Mouse (Mus musculus): ENCODE measurements at regions not wholly inside any gene's neighbourhood (a gene's known extent, or its start where the extent isn't known, plus 50 kb on each side); places are given as distances from the start of the nearest gene placed in this dataset.

GRCm38 (mm10) chr16:77394054-77394716, 207.7 kb downstream of the Gm11146 start:
- no peak for DNase-seq

GRCm38 (mm10) chr16:77393470-77393869, 208.4 kb downstream of the Gm11146 start:
- no peak for DNase-seq

GRCm38 (mm10) chr16:77392205-77392604, 209.7 kb downstream of the Gm11146 start:
- no peak for DNase-seq

- no peak for DNase-seq
Measured at GRCm38 (mm10) chr16:77384021-77384729, 217.7 kb downstream of the Gm11146 start.

- no peak for DNase-seq
Measured at GRCm38 (mm10) chr16:77382790-77383189, 219.1 kb downstream of the Gm11146 start.

GRCm38 (mm10) chr16:77372768-77373167, 229.1 kb downstream of the Gm11146 start:
- DNase-seq, result no peak

GRCm38 (mm10) chr16:77369810-77370209, 232.1 kb downstream of the Gm11146 start:
- DNase-seq, result no peak

GRCm38 (mm10) chr16:77365254-77365653, 236.6 kb downstream of the Gm11146 start:
- no peak for DNase-seq

GRCm38 (mm10) chr16:77364439-77364838, 237.5 kb downstream of the Gm11146 start:
- DNase-seq, result no peak

GRCm38 (mm10) chr16:77359190-77359589, 242.7 kb downstream of the Gm11146 start:
- no peak for DNase-seq

GRCm38 (mm10) chr16:77355260-77355659, 246.6 kb downstream of the Gm11146 start:
- no peak for DNase-seq

- no peak for DNase-seq
Measured at GRCm38 (mm10) chr16:77354201-77354712, 247.6 kb downstream of the Gm11146 start.

GRCm38 (mm10) chr16:77346128-77346527, 255.8 kb downstream of the Gm11146 start:
- no peak for DNase-seq

- no peak for DNase-seq
Measured at GRCm38 (mm10) chr16:77332285-77332684, 269.6 kb downstream of the Gm11146 start.

- peak; percentile 31 for DNase-seq
Measured at GRCm38 (mm10) chr16:77330996-77331395, 270.9 kb downstream of the Gm11146 start.

- DNase-seq, result peak; percentile 41
Measured at GRCm38 (mm10) chr16:77329711-77330530, 272.0 kb downstream of the Gm11146 start.

- DNase-seq, result peak; percentile 52
Measured at GRCm38 (mm10) chr16:77329160-77329691, 272.7 kb downstream of the Gm11146 start.

GRCm38 (mm10) chr16:77328628-77329159, 273.2 kb downstream of the Gm11146 start:
- DNase-seq, result no peak

- DNase-seq, result no peak
Measured at GRCm38 (mm10) chr16:77328049-77328448, 273.8 kb downstream of the Gm11146 start.

- no peak for DNase-seq
Measured at GRCm38 (mm10) chr16:77322338-77322737, 279.6 kb downstream of the Gm11146 start.

- no peak for DNase-seq
Measured at GRCm38 (mm10) chr16:77318150-77318549, 283.7 kb downstream of the Gm11146 start.

- no peak for DNase-seq
Measured at GRCm38 (mm10) chr16:77315354-77315753, 286.5 kb downstream of the Gm11146 start.

GRCm38 (mm10) chr16:77313195-77313594, 288.7 kb downstream of the Gm11146 start:
- DNase-seq, result no peak

Data from lung, postnatal 14 days (tissue).